Mouse (Mus musculus) adrenal gland, postnatal 36 days (tissue): ENCODE measurements around the gene Mapk11. TPM values are rescaled to one million over a fixed set of nuclear protein-coding genes. Genes with fewer than 3 reads are reported as not detected.

ENCODE experiments used
- DNase-seq, 2 experiments: peaks; one replicate each; pipeline ENCODE4 v3.0.0; 2021; ENCODE audit warnings: mixed read lengths in 1 of 2
- total RNA-seq, 2 experiments: library from RNA; stranded (reverse); gene quantifications; 2 replicates each; pipeline ENCODE4 v1.2.3; 2021

Gene Mapk11
- total RNA-seq, 2 experiments from 2014 or later, result 2.5 to 3.7 TPM

GRCm38 (mm10) chr15:89173906-89174214 lies 24.4 kb upstream of the Mapk11 start:
- peak; percentile 75 to 84 for DNase-seq

- DNase-seq, result peak; percentile 39 to 65
Measured at GRCm38 (mm10) chr15:89173024-89173905, 23.8 kb upstream of the Mapk11 start.

DNA sequence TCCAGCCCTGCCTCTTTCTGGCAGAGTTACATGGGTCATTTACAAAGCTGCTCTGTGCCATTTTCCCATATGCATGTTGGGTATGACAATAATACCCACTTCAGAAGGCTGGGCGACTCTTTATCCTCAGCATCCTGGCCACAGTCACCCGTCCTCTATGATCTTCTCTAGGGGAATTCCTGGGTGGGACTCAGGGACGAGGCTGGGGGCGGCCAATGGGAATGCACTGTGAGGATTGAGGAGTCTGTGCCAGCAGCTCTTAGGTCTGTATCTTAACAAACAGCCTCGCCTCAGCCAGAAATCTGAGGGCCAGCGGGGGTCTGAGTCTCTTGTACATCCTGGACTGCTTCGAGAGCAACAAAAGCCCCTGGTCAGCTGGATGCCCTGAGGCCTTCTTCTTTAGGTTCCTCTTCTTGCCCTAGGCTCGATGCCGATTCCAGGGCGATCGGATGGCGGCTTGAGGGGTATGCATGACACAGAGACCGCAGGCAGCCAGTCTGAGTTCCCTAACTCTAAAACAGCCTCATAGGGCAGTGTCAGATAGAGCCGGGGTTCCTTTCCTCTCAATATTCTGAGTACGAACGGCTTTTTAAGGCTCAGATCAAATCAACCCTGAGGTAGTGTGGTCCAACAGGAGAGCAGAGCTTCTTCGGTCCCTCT lies 23.0 kb upstream of the Mapk11 start:
- DNase-seq, result no peak

GRCm38 (mm10) chr15:89171526-89172051 lies 22.2 kb upstream of the Mapk11 start:
- no peak for DNase-seq

GRCm38 (mm10) chr15:89170102-89170501 lies 20.7 kb upstream of the Mapk11 start:
- DNase-seq, result peak; percentile 27 to 59

DNA sequence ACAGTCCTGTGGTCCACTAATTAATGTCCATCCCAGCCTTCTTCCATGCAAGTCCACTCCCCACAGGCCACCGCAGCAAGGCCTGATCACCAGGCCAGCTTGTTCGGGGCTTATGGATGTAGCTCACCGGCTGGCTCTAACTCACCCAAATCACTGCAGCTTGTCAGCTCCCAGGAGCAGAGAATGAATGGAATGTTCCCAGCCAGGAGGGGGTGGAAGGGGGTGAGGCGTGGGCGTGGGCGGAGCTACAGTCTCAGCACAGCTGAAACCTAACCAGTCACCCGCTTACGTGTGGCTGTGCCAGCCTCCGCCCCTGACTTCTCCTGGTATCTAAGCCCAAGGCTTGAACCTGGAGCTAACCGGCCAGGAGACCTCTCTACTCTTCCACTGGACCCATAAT lies 20.0 kb upstream of the Mapk11 start:
- peak; percentile 86 to 91 for DNase-seq

DNA sequence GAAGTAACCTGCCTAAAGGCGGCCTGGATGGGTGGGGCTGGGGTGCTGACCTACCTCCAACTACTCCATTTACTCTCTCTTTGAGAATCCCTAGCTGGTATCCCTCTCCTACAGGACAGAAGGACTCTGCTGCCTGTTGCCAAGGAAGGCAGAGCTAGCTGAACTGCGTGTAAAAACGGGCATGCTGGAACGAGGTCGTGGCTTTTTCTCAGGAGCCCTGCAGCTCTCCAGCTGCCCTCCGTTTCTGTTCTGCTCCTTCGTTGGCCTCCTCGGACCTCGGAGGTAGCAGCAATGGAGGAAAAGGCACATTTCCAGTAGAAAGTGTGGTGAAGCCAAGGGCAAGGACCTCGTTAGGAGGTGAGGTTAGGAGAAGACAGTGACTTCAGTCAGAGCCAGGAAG lies 19.5 kb upstream of the Mapk11 start:
- no peak for DNase-seq

- no peak for DNase-seq
Measured at GRCm38 (mm10) chr15:89165478-89165877, 16.1 kb upstream of the Mapk11 start.

DNA sequence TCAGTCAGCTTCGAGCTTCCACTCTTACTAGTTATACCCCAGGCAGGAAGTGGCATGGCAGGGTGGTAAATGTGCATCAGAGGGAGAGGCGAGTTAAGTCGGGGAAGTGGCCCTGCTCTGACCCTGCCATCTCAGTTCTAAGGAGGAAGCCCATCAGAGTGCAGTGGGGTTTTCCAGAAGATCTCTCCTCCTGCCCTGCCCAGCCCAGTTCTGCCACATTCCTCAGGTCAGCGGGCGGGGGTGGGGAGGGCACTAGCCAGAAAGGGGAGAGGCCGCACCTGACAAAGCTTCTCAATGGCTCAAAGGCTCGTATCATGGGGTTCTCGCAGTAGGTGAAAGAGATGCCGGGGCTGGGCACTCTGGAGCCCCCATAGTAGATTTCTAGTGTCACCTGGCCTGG lies 12.0 kb upstream of the Mapk11 start:
- DNase-seq, result no peak

DNA sequence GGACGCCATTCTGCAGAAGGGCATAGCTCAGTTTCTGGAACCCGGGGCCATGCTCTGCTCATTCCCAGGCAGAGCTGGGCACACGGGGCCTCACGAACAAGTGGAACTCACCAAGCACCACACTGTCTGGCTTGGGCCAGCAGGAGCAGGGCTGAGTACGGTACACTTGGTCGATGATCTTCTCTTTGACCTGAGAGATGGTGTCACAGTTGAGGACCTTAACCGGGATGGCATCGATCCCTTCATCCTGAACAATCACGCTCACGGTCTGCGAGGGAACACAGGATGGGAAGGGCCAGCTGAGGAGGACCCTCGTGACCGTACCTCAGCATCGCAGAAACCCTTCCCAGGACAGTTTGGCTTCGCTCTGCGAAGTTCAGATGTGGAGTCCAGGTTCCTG lies 9.1 kb upstream of the Mapk11 start:
- DNase-seq, result no peak

- DNase-seq, result peak; percentile 67 to 84
Measured at GRCm38 (mm10) chr15:89157954-89158353, 8.5 kb upstream of the Mapk11 start.

GRCm38 (mm10) chr15:89152312-89152711 lies 2.9 kb upstream of the Mapk11 start:
- no peak for DNase-seq

- DNase-seq, result peak; percentile 73 to 78
Measured at GRCm38 (mm10) chr15:89150041-89150390, 588 bp upstream of the Mapk11 start.

- DNase-seq, result no peak
Measured at GRCm38 (mm10) chr15:89148496-89149270, 745 bp downstream of the Mapk11 start.

GRCm38 (mm10) chr15:89147895-89148294 lies 1.5 kb downstream of the Mapk11 start:
- DNase-seq, result no peak

GRCm38 (mm10) chr15:89147456-89147855 lies 2.0 kb downstream of the Mapk11 start:
- no peak for DNase-seq

DNA sequence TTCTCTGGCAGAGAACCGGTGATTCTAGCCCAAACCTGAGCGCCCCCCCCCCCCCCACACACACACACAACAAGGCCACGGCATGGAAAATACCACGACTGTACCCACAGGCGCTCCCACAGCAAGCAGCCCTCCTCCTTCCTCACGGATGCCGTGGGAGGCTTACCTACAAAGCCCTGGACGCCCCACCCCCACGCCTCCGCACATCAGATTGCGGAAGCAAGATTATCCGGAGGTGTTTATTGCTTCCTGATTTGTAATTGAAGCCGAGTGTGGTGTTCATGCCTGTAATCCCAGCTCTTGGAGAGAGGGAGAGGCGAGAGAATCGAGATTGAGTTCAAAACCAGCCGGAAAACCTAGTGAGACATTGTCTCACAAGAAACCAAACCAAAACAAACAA lies 2.4 kb downstream of the Mapk11 start:
- peak; percentile 29 to 57 for DNase-seq

DNA sequence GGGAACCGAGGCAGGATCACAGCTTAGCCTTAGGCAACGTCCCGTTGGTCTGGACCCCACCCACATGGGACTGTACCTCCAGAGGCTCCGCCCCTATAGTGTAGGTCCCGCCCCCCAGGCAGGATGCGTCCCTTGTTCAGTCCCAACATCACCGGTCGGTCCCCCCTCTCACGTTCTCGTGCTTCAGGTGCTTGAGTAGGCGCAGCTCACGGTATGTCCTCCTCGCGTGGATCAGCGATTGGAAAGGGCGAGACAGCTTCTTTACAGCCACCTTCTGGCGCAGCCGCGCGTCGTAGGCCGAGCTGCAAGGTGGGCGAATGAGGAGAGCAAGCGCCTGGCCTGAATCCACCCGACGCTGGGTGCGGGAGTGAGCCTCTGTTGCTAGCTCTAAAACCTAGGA lies 2.9 kb downstream of the Mapk11 start:
- DNase-seq, result peak; percentile 45 to 55

GRCm38 (mm10) chr15:89145813-89146350 lies 3.5 kb downstream of the Mapk11 start:
- DNase-seq, result no peak

DNA sequence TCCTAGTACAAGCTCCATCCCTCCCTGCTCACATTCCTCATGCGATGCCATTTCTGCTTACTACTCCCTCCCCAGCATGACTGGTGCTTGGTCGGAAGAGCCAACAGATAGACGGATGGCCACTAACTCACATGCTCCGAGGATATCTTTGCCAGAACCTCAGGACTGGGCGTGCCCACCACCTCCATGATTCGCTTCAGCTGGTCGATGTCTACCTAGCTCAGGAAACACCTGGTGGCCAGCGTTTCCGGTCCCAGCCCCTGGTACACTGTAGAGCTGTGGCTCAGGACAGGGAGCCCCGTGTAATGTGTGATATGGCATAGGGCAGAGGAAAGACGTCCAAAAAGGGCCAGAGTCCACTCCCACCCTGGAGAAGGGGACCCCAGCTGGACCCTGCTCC lies 4.5 kb downstream of the Mapk11 start:
- no peak for DNase-seq

- DNase-seq, result no peak
Measured at GRCm38 (mm10) chr15:89143134-89143533, 6.3 kb downstream of the Mapk11 start.

GRCm38 (mm10) chr15:89141905-89142304 lies 7.5 kb downstream of the Mapk11 start:
- DNase-seq, result no peak
